Mouse (Mus musculus) ES-Bruce4 (cell line): Measurements from ENCODE around the gene Tmem108. TPM values are rescaled to one million over a fixed set of nuclear protein-coding genes. Genes with fewer than 3 reads are reported as not detected.

Source experiments
- H3K27ac ChIP-seq: 2 replicates; pipeline ENCODE4 v1.5.1; 2012; ENCODE audit warnings: low read length, inconsistent platforms; ENCODE audit not compliant: insufficient read depth
- H3K27me3 ChIP-seq: 2 replicates; pipeline ENCODE4 v1.6.1; 2012; ENCODE audit warnings: mild to moderate bottlenecking, low read length, inconsistent platforms; ENCODE audit not compliant: control insufficient read depth, poor library complexity, insufficient read depth, severe bottlenecking
- H3K36me3 ChIP-seq: 2 replicates; pipeline ENCODE4 v1.6.1; 2012; ENCODE audit warnings: inconsistent platforms, mild to moderate bottlenecking, low read length, moderate library complexity; ENCODE audit not compliant: control insufficient read depth, poor library complexity, insufficient read depth, severe bottlenecking
- H3K4me1 ChIP-seq: one replicate; pipeline ENCODE4 v1.8.1; 2011; ENCODE audit warnings: low read length; ENCODE audit not compliant: control insufficient read depth, insufficient read depth
- H3K4me3 ChIP-seq: 2 replicates; pipeline ENCODE4 v1.5.1; 2011; ENCODE audit warnings: low read depth, mild to moderate bottlenecking, low read length
- H3K9ac ChIP-seq: 2 replicates; pipeline ENCODE4 v1.6.1; 2012; ENCODE audit warnings: low read depth, mild to moderate bottlenecking, inconsistent platforms; ENCODE audit not compliant: poor library complexity, severe bottlenecking
- H3K9me3 ChIP-seq: replicated peaks from 2 replicates; pipeline ENCODE4 v1.6.1; 2012; ENCODE audit warnings: mild to moderate bottlenecking, low read length, inconsistent platforms; ENCODE audit not compliant: control insufficient read depth, poor library complexity, insufficient read depth, severe bottlenecking
- CTCF ChIP-seq: IDR thresholded peaks from one replicate; pipeline ENCODE4 v1.8.1; 2011; ENCODE audit warnings: low read depth, low read length
- EP300 ChIP-seq: IDR thresholded peaks from 2 replicates; pipeline ENCODE4 v1.6.1; 2011; ENCODE audit warnings: low read depth, low read length; ENCODE audit not compliant: insufficient read depth
- POLR2A ChIP-seq: IDR thresholded peaks from one replicate; pipeline ENCODE4 v1.8.1; 2011; ENCODE audit warnings: low read length; ENCODE audit not compliant: insufficient read depth
- polyA plus RNA-seq: library from polyadenylated mRNA; stranded (reverse); fragments of >200 nt; gene quantifications from 2 replicates; pipeline ENCODE4 v1.2.4, GENCODE M21; 2011; ENCODE audit warnings: low read depth; ENCODE audit not compliant: missing spikeins, insufficient read depth, insufficient read length

Gene Tmem108
- polyA plus RNA-seq, 1 experiment: 2.1 TPM

GRCm38 (mm10) chr9:103597861-103598260 is 163.8 kb downstream of the Tmem108 start:
- Histone ChIP-seq H3K27ac (no peak overlapping the region), H3K36me3 (no peaks in the 10 kb centered on the region), H3K27me3 (no peaks in the 10 kb centered on the region), H3K4me3 (no peak overlapping the region), H3K4me1 (no peaks in the 10 kb centered on the region), H3K9me3 (no peaks in the 10 kb centered on the region), H3K9ac (no peak overlapping the region)
- TF ChIP-seq EP300 (no peak), POLR2A (no peak), CTCF (no peak)

DNA sequence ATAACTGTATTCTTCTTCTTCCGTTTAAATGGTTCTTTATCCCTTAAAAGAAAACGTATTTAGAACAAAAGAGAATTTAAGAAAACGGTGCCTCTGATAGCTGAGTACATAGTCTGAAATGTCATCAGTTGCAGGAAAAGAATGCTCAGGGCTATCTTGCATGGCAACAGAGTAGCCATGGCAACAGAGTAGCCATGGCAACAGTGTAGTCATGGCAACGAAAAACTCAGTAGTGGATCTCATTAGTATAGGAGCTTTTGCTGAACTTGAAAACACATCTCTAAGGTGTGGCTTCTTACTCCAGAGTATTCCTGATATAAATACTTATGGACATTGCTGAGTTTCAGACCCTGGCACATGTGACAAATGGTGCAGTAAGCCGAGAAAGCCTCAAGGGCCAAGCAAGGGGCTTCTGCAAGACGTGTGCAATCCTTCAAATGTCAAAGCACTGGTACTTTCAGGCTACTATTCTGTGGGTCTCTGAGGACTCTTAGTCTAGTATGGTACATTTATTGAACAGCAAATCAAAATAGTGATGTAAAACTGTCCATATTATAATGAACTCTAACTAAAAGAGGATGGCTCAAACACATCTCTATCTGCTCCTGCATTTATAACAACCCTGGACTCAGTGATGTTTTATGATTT is 166.3 kb downstream of the Tmem108 start:
- no peaks in the 10 kb centered on the region for H3K4me1 ChIP-seq
- TF ChIP-seq POLR2A (no peak), EP300 (no peak), CTCF (no peak)
- no peak overlapping the region for H3K4me3 ChIP-seq
- H3K9me3 ChIP-seq: no peaks in the 10 kb centered on the region
- H3K36me3 ChIP-seq: no peaks in the 10 kb centered on the region
- no peaks in the 10 kb centered on the region for H3K27me3 ChIP-seq
- no peak overlapping the region for H3K9ac ChIP-seq
- H3K27ac ChIP-seq: no peak overlapping the region

- no peaks in the 10 kb centered on the region for H3K36me3 ChIP-seq
- no peaks in the 10 kb centered on the region for H3K9me3 ChIP-seq
- no peak overlapping the region for H3K4me3 ChIP-seq
- H3K27ac ChIP-seq: no peak overlapping the region
- no peak overlapping the region for H3K9ac ChIP-seq
- no peak for TF ChIP-seq EP300
- TF ChIP-seq POLR2A: no peak
- no peak for TF ChIP-seq CTCF
- no peaks in the 10 kb centered on the region for H3K4me1 ChIP-seq
- H3K27me3 ChIP-seq: no peaks in the 10 kb centered on the region
Observed at GRCm38 (mm10) chr9:103594423-103595189, 167.0 kb downstream of the Tmem108 start.

- Histone ChIP-seq H3K9ac (no peak overlapping the region), H3K9me3 (no peaks in the 10 kb centered on the region), H3K27me3 (no peaks in the 10 kb centered on the region), H3K27ac (no peak overlapping the region), H3K36me3 (no peaks in the 10 kb centered on the region), H3K4me1 (no peaks in the 10 kb centered on the region), H3K4me3 (no peak overlapping the region)
- TF ChIP-seq CTCF (no peak), EP300 (no peak), POLR2A (no peak)
Observed at GRCm38 (mm10) chr9:103593079-103593478, 168.6 kb downstream of the Tmem108 start.

- Histone ChIP-seq H3K9ac (no peak overlapping the region), H3K27me3 (no peaks in the 10 kb centered on the region), H3K27ac (no peak overlapping the region), H3K4me3 (no peak overlapping the region), H3K36me3 (no peaks in the 10 kb centered on the region), H3K4me1 (no peaks in the 10 kb centered on the region), H3K9me3 (no peaks in the 10 kb centered on the region)
- TF ChIP-seq POLR2A (no peak), EP300 (no peak), CTCF (no peak)
Observed at GRCm38 (mm10) chr9:103591962-103592361, 169.7 kb downstream of the Tmem108 start.

DNA sequence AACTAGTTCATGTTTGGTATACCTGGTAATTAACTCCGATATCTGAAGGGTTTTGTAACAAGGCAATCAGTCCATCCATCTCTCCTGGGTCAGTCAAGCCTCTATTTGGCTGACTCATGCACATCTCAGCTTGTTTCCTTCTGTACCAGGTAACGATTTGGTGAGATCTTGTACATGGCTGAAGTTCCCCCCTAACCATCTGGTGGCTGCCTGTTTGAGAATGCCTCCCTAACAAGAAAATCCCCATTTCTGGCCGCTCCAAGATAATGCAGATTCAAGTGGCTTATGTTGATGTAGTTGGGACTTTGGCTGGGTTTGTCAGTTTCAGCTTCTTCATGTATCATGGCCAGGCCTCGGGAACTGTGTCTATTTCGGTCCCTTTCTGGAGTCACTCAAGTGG is 170.8 kb downstream of the Tmem108 start:
- Histone ChIP-seq H3K9ac (no peak overlapping the region), H3K4me3 (no peak overlapping the region), H3K27me3 (no peaks in the 10 kb centered on the region), H3K4me1 (no peaks in the 10 kb centered on the region), H3K9me3 (no peaks in the 10 kb centered on the region), H3K36me3 (no peaks in the 10 kb centered on the region), H3K27ac (no peak overlapping the region)
- no peak for TF ChIP-seq CTCF
- TF ChIP-seq EP300: no peak
- TF ChIP-seq POLR2A: no peak
